Mouse (Mus musculus): ENCODE data around the gene Map1lc3a. TPM values are rescaled to one million over a fixed set of nuclear protein-coding genes. Genes with fewer than 3 reads are reported as not detected.

Map1lc3a gene
- polyA plus RNA-seq, 1 experiment from 2014 or later = 183 TPM

Other genes starting within 250 kb of the Map1lc3a start
- gene Ahcy, start 201.8 kb upstream of the Map1lc3a start, polyA plus RNA-seq (2015; fragmentation: Nextera tagmentation; extraction: Ambion mirVana) = 63.5 and 72.9 TPM in 2 replicates
- 49.4 and 51.0 TPM in 2 replicates for gene Itch, start 142.8 kb upstream of the Map1lc3a start, polyA plus RNA-seq (2015; fragmentation: Nextera tagmentation; extraction: Ambion mirVana)
- gene Dynlrb1, start 39.8 kb upstream of the Map1lc3a start, polyA plus RNA-seq (2015; fragmentation: Nextera tagmentation; extraction: Ambion mirVana) = 342 and 358 TPM in 2 replicates
- gene Pigu, start 81.1 kb downstream of the Map1lc3a start, polyA plus RNA-seq (2015; fragmentation: Nextera tagmentation; extraction: Ambion mirVana) = 54.6 and 56.6 TPM in 2 replicates
- 19.9 and 24.4 TPM in 2 replicates for gene Trp53inp2, start 104.8 kb downstream of the Map1lc3a start, polyA plus RNA-seq (2015; fragmentation: Nextera tagmentation; extraction: Ambion mirVana)
- 15.1 and 17.8 TPM in 2 replicates for gene Ncoa6, start 197.6 kb downstream of the Map1lc3a start, polyA plus RNA-seq (2015; fragmentation: Nextera tagmentation; extraction: Ambion mirVana)
- gene Acss2, start 241.7 kb downstream of the Map1lc3a start, polyA plus RNA-seq (2015; fragmentation: Nextera tagmentation; extraction: Ambion mirVana) = 13.4 and 14.0 TPM in 2 replicates
- gene Ggt7, start 241.9 kb downstream of the Map1lc3a start, polyA plus RNA-seq (2015; fragmentation: Nextera tagmentation; extraction: Ambion mirVana) = 3.8 and 4.2 TPM in 2 replicates